ENCODE assay signal across 9 mouse cellular contexts in the genomic region with DNA sequence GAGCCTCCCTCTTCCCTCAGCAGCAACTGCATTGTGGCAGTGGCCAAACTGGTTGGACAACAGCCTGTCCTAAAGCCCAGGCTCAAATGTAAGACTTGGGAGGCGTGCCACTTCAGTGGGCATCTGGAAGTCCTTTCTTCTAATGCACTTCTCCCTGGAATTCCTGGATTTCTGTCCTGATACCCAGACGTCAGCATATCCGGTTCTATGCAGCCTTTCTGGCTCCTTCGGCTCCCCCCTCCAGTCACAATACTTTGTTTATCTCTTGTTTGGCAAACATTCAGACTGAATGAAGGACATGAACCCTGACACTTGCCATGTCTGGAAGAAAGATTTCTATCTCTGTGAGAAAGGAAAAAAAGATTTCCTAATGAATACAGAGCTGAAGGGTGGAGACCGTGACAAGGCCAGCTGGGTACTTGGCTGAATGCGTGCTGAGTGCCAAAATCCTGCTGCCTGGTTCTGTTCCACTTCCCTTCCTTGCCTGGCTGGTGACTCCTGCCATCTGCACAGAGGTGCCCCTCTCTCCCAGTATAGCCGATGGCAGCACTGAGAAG.
DNase-seq lines count a peak whose midpoint lies in the region; ATAC-seq lines count a peak whose summit lies in the region.
"Had no signal": no experiment of that assay in that cellular context is flagged by ENCODE, and none has a peak within 500 bp of the region (broad histone marks: within the 10 kb centered on the region; RNA-seq: fewer than 3 reads in every experiment).

No protein-coding gene starts in this region.

- H3K4me3 ChIP-seq in intestine, embryonic 16.5 days (ENCODE audit: low read length), result no peak overlapping the region
- H3K4me3 ChIP-seq: limb, embryonic 15.5 days had no signal

- no peak overlapping the region for H3K4me2 ChIP-seq in intestine, embryonic 16.5 days (ENCODE audit: low read depth, low read length)
- H3K4me2 ChIP-seq: limb, embryonic 15.5 days had no signal

- no peaks in the 10 kb centered on the region for H3K27me3 ChIP-seq in intestine, embryonic 16.5 days (replicated peaks; ENCODE audit: control insufficient read depth, insufficient read depth, low read length)
- H3K27me3 ChIP-seq: limb, embryonic 15.5 days had no signal

- DNase-seq in frontal cortex, adult 2 months (ENCODE audit: extremely low spot score in 1 of 2, low spot score in 1 of 2), result no peak
- DNase-seq in adrenal gland, postnatal 10 days, result peak; percentile 37
- peak; percentile 39 for DNase-seq in fibroblast of lung, adult 2 months (ENCODE audit: low read depth)
- peak; percentile 68 to 83 for DNase-seq in lung, postnatal 4 days
- DNase-seq in frontal cortex, postnatal 36 days (ENCODE audit: low spot score in 2 of 2), result no peak
- DNase-seq in thymus, postnatal 36 days, result no peak

- no peak overlapping the region for H3K9ac ChIP-seq in intestine, embryonic 16.5 days (ENCODE audit: low read depth, low read length)
- H3K9ac ChIP-seq: limb, embryonic 15.5 days had no signal

- WGBS in intestine, embryonic 16.5 days, result 26% methylated on average over 7 of the region's 7 CpGs

- H3K36me3 ChIP-seq in intestine, embryonic 16.5 days (ENCODE audit: control insufficient read depth, insufficient read depth, low read length), result no peaks in the 10 kb centered on the region
- H3K36me3 ChIP-seq: limb, embryonic 15.5 days had no signal

- 0 out of 2 replicates have a peak, but pooled peaks have one; percentile 24 for ATAC-seq in frontal cortex, adult (ENCODE audit: low TSS enrichment)
- ATAC-seq in intestine, embryonic 16.5 days, result peak; percentile 12; the same call in 1 of the 2 replicates

- H3K27ac ChIP-seq in intestine, embryonic 16.5 days (ENCODE audit: low read length), result peak overlapping the region; percentile 65; the same call in 1 of the 2 replicates
- H3K27ac ChIP-seq: limb, embryonic 15.5 days had no signal

- H3K9me3 ChIP-seq in intestine, embryonic 16.5 days (ENCODE audit: control insufficient read depth, low read length), result no peaks in the 10 kb centered on the region
- H3K9me3 ChIP-seq: limb, embryonic 15.5 days had no signal

- peaks cover 38% of the 10 kb centered on the region for H3K4me1 ChIP-seq in intestine, embryonic 16.5 days (ENCODE audit: control insufficient read depth, insufficient read depth, low read length)

Comparison
In these comparisons a context has a peak if more than half of its experiments do, and no peak if none do; other contexts are left out.
1. DNase-seq: peak in adrenal gland, postnatal 10 days (single experiment), fibroblast of lung, adult 2 months (single experiment) and lung, postnatal 4 days (2 of 2); none in frontal cortex, adult 2 months (0 of 2), frontal cortex, postnatal 36 days (0 of 2) and thymus, postnatal 36 days (0 of 2).